Mouse (Mus musculus) lung, adult 2 months (tissue): Measurements from ENCODE around the gene Aloxe3. TPM values are rescaled to one million over a fixed set of nuclear protein-coding genes. Genes with fewer than 3 reads are reported as not detected.
A peak's percentile ranks its signal among the peaks of the same experiment; 100 is the strongest.
"Not testable (repeated sequence)": the region's sequence is repeated elsewhere in the genome, so short reads cannot be mapped to it uniquely, and the experiment has no call there.

ENCODE experiments used
- DNase-seq: peaks from one replicate; pipeline ENCODE4 v3.0.0; 2022
- H3K4me1 ChIP-seq: fragments of 200-500 bp; 2 replicates; pipeline ENCODE4 v1.6.1; 2011; ENCODE audit warnings: low read length; ENCODE audit not compliant: control insufficient read depth, insufficient read depth
- H3K4me3 ChIP-seq: fragments of 200-500 bp; replicated peaks from 2 replicates; pipeline ENCODE3; 2011; ENCODE audit warnings: low read depth, mild to moderate bottlenecking, control low read depth, low read length; ENCODE audit errors: extremely low read depth
- CTCF ChIP-seq: fragments of 200-500 bp; IDR thresholded peaks from 2 replicates; pipeline ENCODE4 v1.5.1; 2011; ENCODE audit warnings: mild to moderate bottlenecking, low read length, control low read depth; ENCODE audit not compliant: insufficient read depth
- POLR2A ChIP-seq: fragments of 200-500 bp; IDR thresholded peaks from 2 replicates; pipeline ENCODE4 v1.6.1; 2011; ENCODE audit warnings: low read depth, mild to moderate bottlenecking, control low read depth, low read length, borderline replicate concordance; ENCODE audit errors: extremely low read depth
- WGBS: fragments of 180-500 bp; shearing (Covaris S2); methylation state at CpG from one replicate; pipeline ENCODE4 v1.1.7; 2018; 5-methylcytosine and 5-hydroxymethylcytosine counted together
- polyA plus RNA-seq: library from polyadenylated mRNA; depleted of rRNA; stranded (reverse); fragments of >200 nt; gene quantifications from 2 replicates; pipeline ENCODE4 v1.2.3, GENCODE M21; 2012

The Aloxe3 gene
- polyA plus RNA-seq, 1 experiment: 23.9 TPM

- H3K4me1 ChIP-seq: peaks cover 11% of the 10 kb centered on the region
- no peak overlapping the region for H3K4me3 ChIP-seq
- no peak for DNase-seq
- TF ChIP-seq POLR2A: no peak
- TF ChIP-seq CTCF: no peak
- WGBS: 87% methylated on average over 2 of the region's 2 CpGs
Observed at GRCm38 (mm10) chr11:69087597-69087996, 38.1 kb upstream of the Aloxe3 start.

GRCm38 (mm10) chr11:69088103-69088855 lies 37.4 kb upstream of the Aloxe3 start, which contains the start of gene Vamp2:
Gene Vamp2 (plus strand): TSS chr11:69088490.
- TF ChIP-seq CTCF (no peak), POLR2A (0 out of 2 replicates have a peak, but pooled peaks have one; percentile 47)
- peaks cover 11% of the 10 kb centered on the region for H3K4me1 ChIP-seq
- peak; percentile 90 for DNase-seq
- peak within 1 kb of the TSS; percentile 99 for H3K4me3 ChIP-seq
- WGBS: under 1% methylated on average over 67 of the region's 67 CpGs

GRCm38 (mm10) chr11:69088856-69089615 lies 36.7 kb upstream of the Aloxe3 start:
- 8% methylated on average over 25 of the region's 25 CpGs for WGBS
- peak overlapping the region; percentile 99 for H3K4me3 ChIP-seq
- TF ChIP-seq CTCF (no peak), POLR2A (0 out of 2 replicates have a peak, but pooled peaks have one; percentile 32)
- no peak for DNase-seq
- peaks cover 11% of the 10 kb centered on the region for H3K4me1 ChIP-seq

- DNase-seq: no peak
- H3K4me1 ChIP-seq: peaks cover 11% of the 10 kb centered on the region
- 64% methylated on average over 12 of the region's 12 CpGs for WGBS
- TF ChIP-seq CTCF: no peak
- no peak for TF ChIP-seq POLR2A
- peak overlapping the region; percentile 99 for H3K4me3 ChIP-seq
Observed at GRCm38 (mm10) chr11:69089616-69090290, 35.9 kb upstream of the Aloxe3 start.

GRCm38 (mm10) chr11:69090367-69090766 lies 35.3 kb upstream of the Aloxe3 start:
- no peak overlapping the region for H3K4me3 ChIP-seq
- H3K4me1 ChIP-seq: peaks cover 11% of the 10 kb centered on the region
- WGBS: 46% methylated on average over 6 of the region's 6 CpGs
- no peak for DNase-seq
- TF ChIP-seq CTCF: no peak
- no peak for TF ChIP-seq POLR2A

GRCm38 (mm10) chr11:69091566-69092385 lies 33.9 kb upstream of the Aloxe3 start:
- no peak for DNase-seq
- Histone ChIP-seq H3K4me3 (no peak overlapping the region), H3K4me1 (peaks cover 11% of the 10 kb centered on the region)
- WGBS: 58% methylated on average over 7 of the region's 7 CpGs
- TF ChIP-seq CTCF (no peak), POLR2A (no peak)

- Histone ChIP-seq H3K4me1 (peaks cover 11% of the 10 kb centered on the region), H3K4me3 (no peak overlapping the region)
- 9% methylated on average over 3 of the region's 3 CpGs for WGBS
- peak; percentile 93 for DNase-seq
- TF ChIP-seq POLR2A (0 out of 2 replicates have a peak, but pooled peaks have one; percentile 17), CTCF (peak; percentile 85)
Observed at GRCm38 (mm10) chr11:69092386-69092751, 33.3 kb upstream of the Aloxe3 start.

GRCm38 (mm10) chr11:69092871-69093270 lies 32.8 kb upstream of the Aloxe3 start:
- TF ChIP-seq POLR2A (no peak), CTCF (no peak)
- 78% methylated on average over 4 of the region's 4 CpGs for WGBS

GRCm38 (mm10) chr11:69093856-69094255 lies 31.8 kb upstream of the Aloxe3 start:
- not testable (repeated sequence) for H3K4me3 ChIP-seq, DNase-seq
- WGBS: 87% methylated on average over 7 of the region's 7 CpGs
- peaks cover 21% of the 10 kb centered on the region for H3K4me1 ChIP-seq

More at GRCm38 (mm10) chr11:69092871-69093270, 32.8 kb upstream of the Aloxe3 start:
- Histone ChIP-seq H3K4me3 (no peak overlapping the region), H3K4me1 (peaks cover 14% of the 10 kb centered on the region)
- DNase-seq: no peak
